Mouse (Mus musculus) limb, embryonic 14.5 days (tissue): ENCODE data around the gene Tat. TPM values are rescaled to one million over a fixed set of nuclear protein-coding genes. Genes with fewer than 3 reads are reported as not detected.

Experiments used
- ATAC-seq: fragments of 200-750 bp; cut with Nextera tagmentation; 2 replicates; pipeline ENCODE4 v1.8.0; 2017; ENCODE audit warnings: low read depth, moderate number of reproducible peaks, moderate TSS enrichment; ENCODE audit not compliant: low FRiP score
- DNase-seq: peaks from one replicate; pipeline ENCODE4 v3.0.0-alpha.2; 2015; ENCODE audit warnings: low spot score
- H3K27ac ChIP-seq: fragments of 300-500 bp; sonication (generic); replicated peaks from 2 replicates; pipeline ENCODE4 v1.5.1; 2014; ENCODE audit warnings: low read depth, mild to moderate bottlenecking, low read length, moderate library complexity, mixed read lengths
- H3K27me3 ChIP-seq: fragments of 300-500 bp; sonication (generic); 2 replicates; pipeline ENCODE4 v1.6.1; 2014; ENCODE audit warnings: low read length, mixed read lengths; ENCODE audit not compliant: control insufficient read depth, insufficient read depth
- H3K36me3 ChIP-seq: fragments of 300-500 bp; sonication (generic); 2 replicates; pipeline ENCODE4 v1.6.1; 2014; ENCODE audit warnings: mild to moderate bottlenecking, low read length, moderate library complexity, mixed read lengths; ENCODE audit not compliant: control insufficient read depth, insufficient read depth
- H3K4me1 ChIP-seq: fragments of 300-500 bp; sonication (generic); 2 replicates; pipeline ENCODE4 v1.6.1; 2014; ENCODE audit warnings: antibody characterized with exemption, low read length, mixed read lengths; ENCODE audit not compliant: control insufficient read depth, insufficient read depth
- H3K4me2 ChIP-seq: fragments of 300-500 bp; sonication (generic); replicated peaks from 2 replicates; pipeline ENCODE4 v1.6.1; 2014; ENCODE audit warnings: low read depth, mild to moderate bottlenecking, low read length, moderate library complexity; ENCODE audit not compliant: severe bottlenecking
- H3K4me3 ChIP-seq: fragments of 300-500 bp; sonication (generic); replicated peaks from 2 replicates; pipeline ENCODE4 v1.5.1; 2014; ENCODE audit warnings: low read length
- H3K9ac ChIP-seq: fragments of 300-500 bp; sonication (generic); 2 replicates; pipeline ENCODE4 v1.6.1; 2014; ENCODE audit warnings: mild to moderate bottlenecking, low read depth, low read length, moderate library complexity; ENCODE audit not compliant: severe bottlenecking
- H3K9me3 ChIP-seq: fragments of 300-500 bp; sonication (generic); 2 replicates; pipeline ENCODE4 v1.6.1; 2016; ENCODE audit warnings: low read length; ENCODE audit not compliant: control insufficient read depth
- POLR2A ChIP-seq: fragments of 200-500 bp; IDR thresholded peaks from 2 replicates; pipeline ENCODE4 v1.8.0; 2012; ENCODE audit warnings: inconsistent platforms, mild to moderate bottlenecking, moderate library complexity, borderline replicate concordance; ENCODE audit not compliant: insufficient read depth, insufficient read length; ENCODE audit errors: extremely low read depth
- WGBS: fragments of 180-500 bp; shearing (Covaris S2); extraction: QIAGEN DNeasy Blood & Tissue Kit; methylation state at CpG from one replicate; pipeline ENCODE4 v1.1.7; 2014; 5-methylcytosine and 5-hydroxymethylcytosine counted together
- polyA plus RNA-seq, 2 experiments: library from polyadenylated mRNA; depleted of rRNA in 1 of 2; stranded (reverse) in 1 of 2; unstranded in 1 of 2; fragments of >200 nt; fragmentation: Nextera tagmentation in 1 of 2; extraction: Ambion mirVana in 1 of 2; gene quantifications; 2 replicates each; pipeline versions ENCODE4 v1.2.1 to v1.2.3; 2012 to 2014

Gene Tat
- polyA plus RNA-seq, 2 experiments = 0.09 TPM; not detected in 1

DNA sequence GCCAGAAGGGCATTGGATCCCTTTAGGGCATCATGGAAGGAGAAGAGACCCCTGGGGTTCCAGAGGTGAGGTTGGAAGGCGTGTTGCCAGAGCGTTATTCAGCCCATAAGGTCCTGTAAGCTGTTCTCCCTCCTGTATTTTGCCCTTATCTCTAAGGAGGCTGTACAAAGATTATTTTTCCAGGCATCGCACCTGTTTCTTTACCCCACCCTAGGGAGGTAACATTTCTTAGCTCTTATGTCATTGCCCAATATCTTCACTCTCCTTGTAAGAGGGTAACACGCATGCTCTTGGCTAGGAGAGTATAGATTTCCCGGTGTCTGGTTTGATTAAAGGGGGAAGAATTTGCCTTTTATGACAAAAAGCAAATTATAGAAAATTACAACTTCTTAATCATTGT is 49.4 kb downstream of the Tat start, which contains the start of gene Chst4:
Chst4 (minus strand) TSS at position 82 of the 400 bp plus-strand sequence.
- DNase-seq (no peak), ATAC-seq (no peak)
- no peak within 1 kb of the TSS for H3K9ac ChIP-seq
- H3K9me3 ChIP-seq = no peaks in the 10 kb centered on the region
- no peaks in the 10 kb centered on the region for H3K36me3 ChIP-seq
- H3K4me1 ChIP-seq = no peaks in the 10 kb centered on the region
- TF ChIP-seq POLR2A = no peak
- H3K27ac ChIP-seq = no peak within 1 kb of the TSS
- no peak within 1 kb of the TSS for H3K4me3 ChIP-seq
- no peaks in the 10 kb centered on the region for H3K27me3 ChIP-seq
- WGBS = 70% methylated on average over 5 of the region's 5 CpGs
- no peak within 1 kb of the TSS for H3K4me2 ChIP-seq

- Histone ChIP-seq H3K9ac (no peak overlapping the region), H3K27me3 (no peaks in the 10 kb centered on the region), H3K9me3 (no peaks in the 10 kb centered on the region), H3K4me2 (no peak overlapping the region), H3K27ac (no peak overlapping the region), H3K4me1 (no peaks in the 10 kb centered on the region), H3K36me3 (no peaks in the 10 kb centered on the region), H3K4me3 (no peak overlapping the region)
- 74% methylated on average over 4 of the region's 4 CpGs for WGBS
- DNase-seq = no peak
- TF ChIP-seq POLR2A = no peak
- ATAC-seq = no peak
Observed at GRCm38 (mm10) chr8:110040509-110040908, 50.3 kb downstream of the Tat start.

Other genes with a start within 250 kb of the Tat start
- gene Ap1g1, start 211.9 kb upstream of the Tat start, polyA plus RNA-seq (2012; rRNA removed) = 63.1 and 71.1 TPM in 2 replicates
- 32.0 and 33.7 TPM in 2 replicates for gene Ap1g1, start 211.9 kb upstream of the Tat start, polyA plus RNA-seq (2014; fragmentation: Nextera tagmentation; extraction: Ambion mirVana)
- 12.0 and 13.8 TPM in 2 replicates for gene Phlpp2, start 121.9 kb upstream of the Tat start, polyA plus RNA-seq (2012; rRNA removed)
- gene Phlpp2, start 121.9 kb upstream of the Tat start, polyA plus RNA-seq (2014; fragmentation: Nextera tagmentation; extraction: Ambion mirVana) = 3.3 and 4.1 TPM in 2 replicates
- gene Marveld3, start 28.2 kb upstream of the Tat start, polyA plus RNA-seq (2012; rRNA removed) = 0.49 and 1.2 TPM in 2 replicates
- gene Marveld3, start 28.2 kb upstream of the Tat start, polyA plus RNA-seq (2014; fragmentation: Nextera tagmentation; extraction: Ambion mirVana) = 2.4 and 3.1 TPM in 2 replicates
- gene Chst4, start 49.3 kb downstream of the Tat start, polyA plus RNA-seq (2012; rRNA removed) = 0.06 TPM in 1 of 2 replicates, not detected in the other
- not detected in 2 replicates for gene Chst4, start 49.3 kb downstream of the Tat start, polyA plus RNA-seq (2014; fragmentation: Nextera tagmentation; extraction: Ambion mirVana)
- gene Zfp612, start 89.3 kb downstream of the Tat start, polyA plus RNA-seq (2012; rRNA removed) = 7.5 and 7.8 TPM in 2 replicates
- gene Zfp612, start 89.3 kb downstream of the Tat start, polyA plus RNA-seq (2014; fragmentation: Nextera tagmentation; extraction: Ambion mirVana) = 8.5 and 8.8 TPM in 2 replicates
- not detected in 2 replicates for gene Gm21964, start 110.8 kb downstream of the Tat start, polyA plus RNA-seq (2012; rRNA removed)
- not detected in 2 replicates for gene Gm21964, start 110.8 kb downstream of the Tat start, polyA plus RNA-seq (2014; fragmentation: Nextera tagmentation; extraction: Ambion mirVana)
- not detected in 2 replicates for gene Gm17720, start 112.3 kb downstream of the Tat start, polyA plus RNA-seq (2012; rRNA removed)
- gene Gm17720, start 112.3 kb downstream of the Tat start, polyA plus RNA-seq (2014; fragmentation: Nextera tagmentation; extraction: Ambion mirVana) = not detected in 2 replicates
- 1.3 and 2.2 TPM in 2 replicates for gene Calb2, start 177.8 kb downstream of the Tat start, polyA plus RNA-seq (2012; rRNA removed)
- gene Calb2, start 177.8 kb downstream of the Tat start, polyA plus RNA-seq (2014; fragmentation: Nextera tagmentation; extraction: Ambion mirVana) = 4.5 and 5.1 TPM in 2 replicates
- 6.8 and 7.2 TPM in 2 replicates for gene Cmtr2, start 225.2 kb downstream of the Tat start, polyA plus RNA-seq (2012; rRNA removed)
- 8.1 and 8.6 TPM in 2 replicates for gene Cmtr2, start 225.2 kb downstream of the Tat start, polyA plus RNA-seq (2014; fragmentation: Nextera tagmentation; extraction: Ambion mirVana)